Mouse (Mus musculus) liver, embryonic 13.5 days (tissue): ENCODE measurements around the gene Cpeb4. TPM values are rescaled to one million over a fixed set of nuclear protein-coding genes. Genes with fewer than 3 reads are reported as not detected.
A peak's percentile ranks its signal among the peaks of the same experiment; 100 is the strongest.

ENCODE experiments used
- ATAC-seq: fragments of 200-750 bp; cut with Nextera tagmentation; 2 replicates; pipeline ENCODE4 v1.8.0; 2017; ENCODE audit warnings: low read depth, mild to moderate bottlenecking, moderate number of reproducible peaks, moderate library complexity
- DNase-seq: peaks from one replicate; pipeline ENCODE4 v3.0.0; 2022
- H3K27ac ChIP-seq: fragments of 300-500 bp; sonication (generic); 2 replicates; pipeline ENCODE4 v1.5.1; 2015; ENCODE audit warnings: moderate library complexity, mild to moderate bottlenecking, inconsistent platforms
- H3K27me3 ChIP-seq: fragments of 300-500 bp; sonication (generic); 2 replicates; pipeline ENCODE4 v1.6.1; 2015; ENCODE audit warnings: mild to moderate bottlenecking, inconsistent platforms
- H3K36me3 ChIP-seq: fragments of 300-500 bp; sonication (generic); 2 replicates; pipeline ENCODE4 v1.6.1; 2015; ENCODE audit warnings: mild to moderate bottlenecking, inconsistent platforms
- H3K4me1 ChIP-seq: fragments of 300-500 bp; sonication (generic); replicated peaks from 2 replicates; pipeline ENCODE4 v1.6.1; 2015; ENCODE audit warnings: inconsistent platforms
- H3K4me2 ChIP-seq: fragments of 300-500 bp; sonication (generic); 2 replicates; pipeline ENCODE4 v1.6.1; 2015; ENCODE audit warnings: inconsistent platforms, mild to moderate bottlenecking, moderate library complexity
- H3K4me3 ChIP-seq: fragments of 300-500 bp; sonication (generic); replicated peaks from 2 replicates; pipeline ENCODE4 v1.5.1; 2015; ENCODE audit warnings: mild to moderate bottlenecking, inconsistent platforms
- H3K9ac ChIP-seq: fragments of 300-500 bp; sonication (generic); 2 replicates; pipeline ENCODE4 v1.6.1; 2015; ENCODE audit warnings: mild to moderate bottlenecking, inconsistent platforms
- H3K9me3 ChIP-seq: fragments of 300-500 bp; sonication (generic); replicated peaks from 2 replicates; pipeline ENCODE4 v1.6.1; 2016; ENCODE audit warnings: inconsistent platforms
- WGBS: fragments of 180-500 bp; shearing (Covaris S2); methylation state at CpG from one replicate; pipeline ENCODE4 v1.1.7; 2015; ENCODE audit not compliant: insufficient replicate concordance; 5-methylcytosine and 5-hydroxymethylcytosine counted together
- polyA plus RNA-seq: library from polyadenylated mRNA; unstranded; fragments of >200 nt; fragmentation: Nextera tagmentation; extraction: Ambion mirVana; gene quantifications from 2 replicates; pipeline ENCODE4 v1.2.1, GENCODE M21; 2015

Gene Cpeb4
- polyA plus RNA-seq, 1 experiment from 2014 or later: 14.3 TPM

DNA sequence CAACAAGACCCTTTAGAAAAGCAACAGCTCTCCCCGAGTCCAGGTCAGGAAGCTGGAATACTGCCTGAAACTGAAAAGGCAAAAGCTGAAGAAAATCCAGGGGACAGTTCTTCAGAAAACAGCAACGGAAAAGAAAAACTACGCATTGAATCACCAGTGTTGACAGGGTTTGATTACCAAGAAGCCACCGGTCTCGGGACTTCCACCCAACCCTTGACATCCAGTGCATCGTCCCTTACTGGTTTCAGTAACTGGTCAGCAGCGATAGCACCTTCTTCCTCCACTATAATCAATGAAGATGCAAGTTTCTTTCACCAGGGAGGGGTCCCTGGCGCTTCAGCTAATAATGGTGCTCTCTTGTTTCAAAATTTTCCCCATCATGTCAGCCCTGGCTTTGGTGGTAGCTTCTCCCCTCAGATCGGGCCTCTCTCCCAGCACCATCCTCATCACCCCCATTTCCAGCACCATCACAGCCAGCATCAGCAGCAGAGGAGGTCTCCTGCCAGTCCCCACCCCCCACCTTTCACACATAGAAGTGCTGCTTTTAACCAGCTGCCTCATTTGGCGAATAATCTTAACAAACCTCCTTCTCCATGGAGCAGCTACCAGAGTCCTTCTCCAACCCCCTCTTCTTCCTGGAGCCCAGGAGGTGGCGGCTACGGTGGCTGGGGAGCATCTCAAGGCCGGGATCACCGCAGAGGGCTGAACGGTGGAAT is 693 bp downstream of the Cpeb4 start:
- Histone ChIP-seq H3K9me3 (no peaks in the 10 kb centered on the region), H3K4me1 (peaks cover 44% of the 10 kb centered on the region), H3K27me3 (no peaks in the 10 kb centered on the region), H3K36me3 (peaks cover 33% of the 10 kb centered on the region), H3K27ac (peak overlapping the region; percentile 92), H3K9ac (peak overlapping the region; percentile 87), H3K4me3 (peak overlapping the region; percentile 96), H3K4me2 (peak overlapping the region; percentile 77)
- no peak for DNase-seq
- WGBS: 46% methylated on average over 15 of the region's 15 CpGs
- ATAC-seq: no peak

DNA sequence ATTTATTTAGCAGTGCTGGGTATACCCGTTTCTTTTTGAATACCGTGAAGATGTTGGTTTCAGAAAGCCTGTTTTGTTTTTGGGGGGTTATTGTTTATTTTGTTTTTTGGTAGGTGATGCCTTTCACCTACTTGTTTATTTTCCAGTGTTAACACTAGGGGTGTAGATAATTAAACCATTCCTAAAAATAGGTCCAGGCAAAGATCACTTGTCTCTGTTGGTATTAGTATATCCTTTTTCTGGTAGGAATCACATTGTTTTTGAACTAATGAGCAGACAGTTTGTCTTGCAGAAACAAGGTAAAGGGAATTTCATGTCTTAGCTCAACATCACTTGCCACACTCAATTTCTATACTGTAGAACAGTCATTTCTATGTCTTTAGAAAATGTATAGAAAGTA is 2.1 kb downstream of the Cpeb4 start:
- ATAC-seq (no peak), DNase-seq (no peak)
- WGBS: 67% methylated on average over 2 of the region's 2 CpGs
- Histone ChIP-seq H3K36me3 (peaks cover 40% of the 10 kb centered on the region), H3K4me1 (peaks cover 41% of the 10 kb centered on the region), H3K27ac (peak overlapping the region; percentile 76), H3K4me3 (peak overlapping the region; percentile 96), H3K4me2 (peak overlapping the region; percentile 54), H3K27me3 (no peaks in the 10 kb centered on the region), H3K9me3 (no peaks in the 10 kb centered on the region), H3K9ac (peak overlapping the region; percentile 87)

DNA sequence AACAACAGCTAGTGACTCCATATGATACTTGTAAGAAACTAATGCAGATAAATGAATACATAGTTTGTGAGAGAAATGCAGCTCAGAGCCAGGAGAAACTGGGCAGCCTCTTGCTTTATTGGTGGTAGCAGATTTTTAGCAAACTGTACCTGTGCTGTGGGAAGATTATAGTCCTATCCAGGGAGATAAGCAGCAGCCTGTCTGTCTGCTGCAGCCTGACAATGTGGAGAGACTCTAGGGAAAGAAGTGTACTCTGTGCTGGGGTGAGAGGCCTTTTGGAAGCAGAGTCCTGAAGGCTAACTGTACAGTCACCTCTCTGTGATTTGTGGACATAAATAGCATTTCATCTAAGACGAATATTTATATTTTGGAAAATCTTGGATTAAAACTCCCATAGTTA is 11.7 kb downstream of the Cpeb4 start:
- H3K36me3 ChIP-seq: peaks cover 72% of the 10 kb centered on the region
- no peak overlapping the region for H3K9ac ChIP-seq
- H3K4me2 ChIP-seq: no peak overlapping the region
- H3K27ac ChIP-seq: no peak overlapping the region
- no peak overlapping the region for H3K4me3 ChIP-seq
- peak; percentile 80 for ATAC-seq
- no peaks in the 10 kb centered on the region for H3K27me3 ChIP-seq
- 68% methylated on average over 1 of the region's 1 CpGs for WGBS
- peaks cover 70% of the 10 kb centered on the region for H3K4me1 ChIP-seq
- no peak for DNase-seq
- H3K9me3 ChIP-seq: no peaks in the 10 kb centered on the region

DNA sequence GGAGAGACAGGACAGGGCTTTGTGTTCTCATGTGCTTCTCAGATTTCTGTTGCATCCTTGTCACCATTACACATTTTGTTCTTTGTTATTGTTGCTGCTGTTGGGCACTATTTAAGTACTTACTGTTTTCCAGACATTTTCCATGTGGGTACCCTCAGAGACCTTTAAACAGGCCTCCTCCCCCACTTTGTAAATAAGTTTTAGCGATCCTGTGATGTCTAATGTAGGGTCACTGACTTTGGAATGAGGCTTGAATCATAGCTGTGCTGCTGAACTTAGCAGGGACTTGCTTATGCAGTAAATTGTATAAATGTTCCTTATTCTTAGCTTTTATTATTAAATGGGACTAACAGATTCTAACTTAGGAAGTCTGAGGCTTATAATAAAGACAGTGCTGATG is 13.8 kb downstream of the Cpeb4 start:
- DNase-seq (no peak), ATAC-seq (no peak)
- peaks cover 78% of the 10 kb centered on the region for H3K4me1 ChIP-seq
- H3K36me3 ChIP-seq: peaks cover 81% of the 10 kb centered on the region
- peak overlapping the region; percentile 21; the same call in 1 of the 2 replicates for H3K27ac ChIP-seq
- H3K27me3 ChIP-seq: no peaks in the 10 kb centered on the region
- H3K4me2 ChIP-seq: no peak overlapping the region
- H3K9me3 ChIP-seq: no peaks in the 10 kb centered on the region
- WGBS: 83% methylated on average over 1 of the region's 1 CpGs
- no peak overlapping the region for H3K9ac ChIP-seq
- no peak overlapping the region for H3K4me3 ChIP-seq

DNA sequence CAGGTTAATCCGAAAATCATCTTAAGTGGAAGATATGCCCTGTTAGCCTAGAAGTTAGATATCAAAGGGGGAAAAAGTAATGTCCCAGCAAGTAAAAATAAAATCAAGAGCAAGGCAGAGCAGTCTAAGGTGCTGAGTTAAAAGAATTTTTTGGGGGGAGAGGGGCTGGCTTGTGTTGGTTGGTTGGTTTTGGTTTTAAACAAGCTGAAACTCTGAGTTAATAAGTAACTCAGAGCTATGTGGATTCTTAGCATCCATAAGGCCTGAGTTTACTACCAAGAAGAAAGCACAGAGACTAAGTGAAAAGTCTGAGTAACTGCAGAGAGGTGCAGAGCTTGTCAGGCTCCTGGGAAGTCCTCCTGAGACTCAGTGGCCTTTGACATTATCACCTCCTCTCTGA is 16.2 kb downstream of the Cpeb4 start:
- peaks cover 79% of the 10 kb centered on the region for H3K36me3 ChIP-seq
- DNase-seq: no peak
- H3K27me3 ChIP-seq: no peaks in the 10 kb centered on the region
- no peak overlapping the region for H3K9ac ChIP-seq
- ATAC-seq: no peak
- H3K4me2 ChIP-seq: peak overlapping the region; percentile 23; the same call in 1 of the 2 replicates
- peaks cover 77% of the 10 kb centered on the region for H3K4me1 ChIP-seq
- no peak overlapping the region for H3K4me3 ChIP-seq
- no peaks in the 10 kb centered on the region for H3K9me3 ChIP-seq
- no peak overlapping the region; the same call in 1 of the 2 replicates for H3K27ac ChIP-seq
- WGBS: 83% methylated on average over 1 of the region's 1 CpGs

DNA sequence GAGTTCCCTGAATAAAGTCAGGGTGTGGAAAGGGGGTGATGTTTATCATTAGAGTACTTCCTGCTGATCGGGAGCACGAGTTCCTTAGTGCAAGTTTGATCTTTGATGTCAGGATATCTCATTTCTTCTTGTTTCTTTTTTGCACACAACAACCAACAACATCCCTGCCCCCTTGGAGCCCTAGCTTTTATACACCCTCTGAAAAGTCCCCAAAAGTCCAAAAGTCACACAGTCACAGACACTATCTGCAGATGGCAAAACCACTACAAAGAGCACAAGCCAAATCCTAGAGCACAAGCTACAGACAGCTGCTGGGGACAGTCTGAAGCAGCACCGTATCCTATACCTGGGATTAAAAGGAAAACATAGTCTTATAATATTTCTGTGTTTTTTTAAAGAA is 20.1 kb downstream of the Cpeb4 start:
- peak overlapping the region; percentile 51; the same call in 1 of the 2 replicates for H3K27ac ChIP-seq
- WGBS: 29% methylated on average over 3 of the region's 3 CpGs
- no peak for DNase-seq
- no peak overlapping the region for H3K4me2 ChIP-seq
- peaks cover 79% of the 10 kb centered on the region for H3K4me1 ChIP-seq
- H3K9ac ChIP-seq: peak overlapping the region; percentile 26; the same call in 1 of the 2 replicates
- peaks cover 71% of the 10 kb centered on the region for H3K36me3 ChIP-seq
- H3K27me3 ChIP-seq: no peaks in the 10 kb centered on the region
- ATAC-seq: no peak
- H3K4me3 ChIP-seq: no peak overlapping the region
- no peaks in the 10 kb centered on the region for H3K9me3 ChIP-seq

DNA sequence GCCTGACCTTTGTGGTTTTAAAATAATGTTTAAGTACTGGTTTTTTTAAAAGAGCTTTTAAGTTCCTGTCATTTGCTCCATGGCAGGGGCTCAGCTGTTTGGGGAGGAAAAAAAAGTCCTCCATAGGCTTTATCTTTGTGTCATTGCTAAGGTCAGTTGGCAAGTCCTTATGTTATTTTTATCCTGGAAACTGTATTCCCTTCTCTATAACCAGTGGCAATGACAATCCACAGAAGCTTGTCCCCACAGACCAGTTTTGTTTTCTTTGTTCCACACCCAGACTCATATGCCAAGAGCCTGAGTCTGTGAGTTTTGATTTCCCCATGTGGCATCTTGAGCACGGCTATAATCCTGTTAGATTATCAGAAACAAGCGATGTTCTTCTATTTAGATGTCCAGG is 21.6 kb downstream of the Cpeb4 start:
- Histone ChIP-seq H3K4me1 (peaks cover 87% of the 10 kb centered on the region), H3K4me3 (no peak overlapping the region), H3K9ac (no peak overlapping the region), H3K27me3 (no peaks in the 10 kb centered on the region), H3K9me3 (no peaks in the 10 kb centered on the region), H3K4me2 (peak overlapping the region; percentile 13), H3K27ac (0 out of 2 replicates have a peak overlapping the region, but pooled peaks have one; percentile 4), H3K36me3 (peaks cover 77% of the 10 kb centered on the region)
- WGBS: 72% methylated on average over 2 of the region's 2 CpGs
- no peak for DNase-seq
- ATAC-seq: no peak

DNA sequence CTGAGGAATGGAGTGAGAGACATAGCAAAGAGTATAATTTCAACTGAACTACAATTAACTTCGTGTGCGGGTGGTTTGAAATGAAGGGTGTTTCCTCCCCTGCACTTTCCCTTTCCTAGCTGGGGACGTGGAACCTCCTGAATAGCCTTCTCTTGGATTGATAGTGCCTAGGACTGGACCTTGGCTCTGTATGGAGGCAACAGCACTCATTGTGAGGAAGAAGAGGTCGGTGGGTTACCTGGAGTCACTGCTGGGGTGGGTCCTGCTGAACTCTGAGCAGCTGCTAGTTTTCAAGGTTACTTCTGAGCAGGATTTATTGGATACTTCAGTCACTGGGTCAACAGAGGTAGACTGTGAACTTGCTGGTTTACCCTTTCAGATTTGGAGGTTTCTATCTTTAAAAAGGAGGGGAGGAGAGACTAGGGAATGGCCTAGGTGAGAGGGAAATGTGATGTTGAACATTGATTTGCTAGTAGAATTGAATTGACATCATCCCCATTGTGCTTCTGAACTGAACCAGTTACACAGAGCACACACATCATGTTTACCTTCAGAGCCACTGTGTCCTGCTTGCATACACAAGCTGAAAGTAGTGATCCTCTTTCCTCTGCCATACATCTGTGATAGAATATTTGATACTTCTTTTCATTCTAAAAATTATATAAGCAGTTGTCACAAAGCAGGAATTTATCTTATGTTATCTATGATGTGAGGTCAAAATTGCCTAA is 24.2 kb downstream of the Cpeb4 start:
- Histone ChIP-seq H3K4me2 (peak overlapping the region; percentile 71), H3K9me3 (no peaks in the 10 kb centered on the region), H3K4me3 (peak overlapping the region; percentile 37), H3K36me3 (peaks cover 76% of the 10 kb centered on the region), H3K27me3 (no peaks in the 10 kb centered on the region), H3K27ac (peak overlapping the region; percentile 92), H3K9ac (peak overlapping the region; percentile 66), H3K4me1 (peaks cover 90% of the 10 kb centered on the region)
- WGBS: 56% methylated on average over 4 of the region's 4 CpGs
- DNase-seq (no peak), ATAC-seq (peak; percentile 30; the same call in 1 of the 2 replicates)

DNA sequence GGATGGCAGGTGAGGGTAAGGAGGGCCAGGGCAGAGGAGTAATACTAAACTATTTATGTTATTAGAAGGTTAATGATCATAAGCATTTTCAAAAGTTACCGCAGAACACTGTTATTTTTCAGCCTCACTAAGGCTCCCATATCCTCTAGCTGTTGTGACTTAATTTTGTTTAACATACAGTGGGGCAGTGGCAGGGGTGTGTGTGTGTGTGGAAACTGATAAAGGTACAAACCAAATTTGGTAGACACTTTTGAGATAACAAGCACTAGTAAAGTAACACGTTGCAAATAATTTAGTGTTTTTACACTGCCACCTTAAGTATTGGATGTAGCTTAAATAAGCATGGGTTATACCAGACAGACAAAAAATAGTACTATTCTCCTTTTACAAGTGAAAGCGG is 24.9 kb downstream of the Cpeb4 start:
- Histone ChIP-seq H3K4me1 (peaks cover 92% of the 10 kb centered on the region), H3K4me2 (peak overlapping the region; percentile 71), H3K9ac (peak overlapping the region; percentile 66), H3K27me3 (no peaks in the 10 kb centered on the region), H3K36me3 (peaks cover 78% of the 10 kb centered on the region), H3K4me3 (peak overlapping the region; percentile 37), H3K9me3 (no peaks in the 10 kb centered on the region), H3K27ac (peak overlapping the region; percentile 92)
- peak; percentile 63 for DNase-seq
- WGBS: 33% methylated on average over 3 of the region's 3 CpGs
- peak; percentile 89 for ATAC-seq

DNA sequence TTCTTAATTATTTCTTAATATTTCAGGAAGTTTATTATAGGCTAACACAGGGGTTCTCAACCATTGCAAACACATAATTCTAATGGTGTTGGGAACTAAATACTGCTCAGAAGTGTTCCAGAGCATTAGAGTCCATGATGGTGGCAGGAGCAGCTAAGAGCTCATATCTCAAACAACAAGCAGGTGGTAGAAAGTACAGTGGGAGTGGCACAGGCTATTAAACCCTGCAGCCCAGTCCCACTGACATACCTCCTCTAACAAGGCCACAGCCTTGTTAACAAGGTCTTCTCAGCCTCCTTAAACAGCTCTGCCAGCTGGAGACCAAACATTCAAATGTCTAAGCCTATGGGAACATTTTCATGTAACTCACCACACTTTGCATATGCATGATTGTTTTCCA is 27.2 kb downstream of the Cpeb4 start:
- no peak for DNase-seq
- Histone ChIP-seq H3K27me3 (no peaks in the 10 kb centered on the region), H3K4me3 (no peak overlapping the region), H3K4me1 (peaks cover 85% of the 10 kb centered on the region), H3K9me3 (no peaks in the 10 kb centered on the region), H3K27ac (0 out of 2 replicates have a peak overlapping the region, but pooled peaks have one; percentile 35), H3K36me3 (peaks cover 76% of the 10 kb centered on the region), H3K9ac (no peak overlapping the region), H3K4me2 (no peak overlapping the region)
- 0 out of 2 replicates have a peak, but pooled peaks have one; percentile 12 for ATAC-seq

DNA sequence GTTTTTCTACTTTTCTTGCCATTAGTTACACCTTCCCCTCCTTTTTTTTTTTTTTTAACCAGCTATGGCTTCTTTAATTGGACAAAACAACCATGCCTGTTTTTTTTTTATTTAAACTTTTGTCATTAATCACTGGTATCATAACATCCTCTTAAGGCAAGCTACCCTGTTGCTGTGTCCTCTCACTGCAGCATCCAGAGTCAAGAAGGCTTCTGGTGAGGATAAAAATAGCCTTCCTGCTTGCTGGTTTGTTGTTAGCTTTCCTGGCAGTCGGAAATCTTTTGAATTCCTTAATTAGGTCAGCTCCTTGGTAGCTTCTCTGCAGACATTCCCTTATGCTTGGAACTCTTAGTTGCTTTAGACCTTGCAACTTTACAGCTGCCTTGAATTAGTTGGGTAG is 28.7 kb downstream of the Cpeb4 start:
- 45% methylated on average over 1 of the region's 1 CpGs for WGBS
- DNase-seq (no peak), ATAC-seq (no peak)
- Histone ChIP-seq H3K4me1 (peaks cover 71% of the 10 kb centered on the region), H3K9ac (no peak overlapping the region), H3K4me3 (no peak overlapping the region), H3K27ac (peak overlapping the region; percentile 37), H3K27me3 (no peaks in the 10 kb centered on the region), H3K36me3 (peaks cover 66% of the 10 kb centered on the region), H3K9me3 (no peaks in the 10 kb centered on the region), H3K4me2 (no peak overlapping the region)
